Mouse (Mus musculus) intestine, embryonic 14.5 days (tissue): ENCODE results near the gene Vangl1. TPM values are rescaled to one million over a fixed set of nuclear protein-coding genes. Genes with fewer than 3 reads are reported as not detected.

Experiments
- ATAC-seq: fragments of 200-750 bp; cut with Nextera tagmentation; replicated peaks from 2 replicates; pipeline ENCODE4 v1.8.0; 2017; ENCODE audit warnings: low read depth, moderate number of reproducible peaks, moderate TSS enrichment, moderate library complexity; ENCODE audit not compliant: low FRiP score, low TSS enrichment
- DNase-seq: peaks from one replicate; pipeline ENCODE4 v3.0.0-alpha.2; 2018; ENCODE audit warnings: low spot score
- H3K27ac ChIP-seq: fragments of 300-500 bp; sonication (generic); 2 replicates; pipeline ENCODE4 v1.5.1; 2014; ENCODE audit warnings: low read depth, mild to moderate bottlenecking, control low read depth
- H3K27me3 ChIP-seq: fragments of 300-500 bp; sonication (generic); replicated peaks from 2 replicates; pipeline ENCODE4 v1.6.1; 2014; ENCODE audit warnings: low read length, control low read depth; ENCODE audit not compliant: control insufficient read depth, insufficient read depth
- H3K36me3 ChIP-seq: fragments of 300-500 bp; sonication (generic); 2 replicates; pipeline ENCODE4 v1.6.1; 2014; ENCODE audit warnings: low read length, control low read depth; ENCODE audit not compliant: control insufficient read depth, insufficient read depth
- H3K4me1 ChIP-seq: fragments of 300-500 bp; sonication (generic); replicated peaks from 2 replicates; pipeline ENCODE4 v1.6.1; 2014; ENCODE audit warnings: low read length, control low read depth, mixed read lengths; ENCODE audit not compliant: control insufficient read depth, insufficient read depth
- H3K4me2 ChIP-seq: fragments of 300-500 bp; sonication (generic); 2 replicates; pipeline ENCODE4 v1.6.1; 2014; ENCODE audit warnings: low read length
- H3K4me3 ChIP-seq: fragments of 300-500 bp; sonication (generic); 2 replicates; pipeline ENCODE4 v1.5.1; 2014; ENCODE audit warnings: low read depth, low read length, control low read depth, mixed read lengths
- H3K9ac ChIP-seq: fragments of 300-500 bp; sonication (generic); 2 replicates; pipeline ENCODE4 v1.6.1; 2014; ENCODE audit warnings: mild to moderate bottlenecking, low read length
- H3K9me3 ChIP-seq: fragments of 300-500 bp; sonication (generic); 2 replicates; pipeline ENCODE4 v1.6.1; 2016; ENCODE audit warnings: low read length, control low read depth; ENCODE audit not compliant: control insufficient read depth
- WGBS: fragments of 180-500 bp; shearing (Covaris S2); extraction: QIAGEN DNeasy Blood & Tissue Kit; methylation state at CpG from one replicate; pipeline ENCODE4 v1.1.7; 2014; 5-methylcytosine and 5-hydroxymethylcytosine counted together
- polyA plus RNA-seq: library from polyadenylated mRNA; unstranded; fragments of >200 nt; fragmentation: Nextera tagmentation; extraction: Ambion mirVana; gene quantifications from 2 replicates; pipeline ENCODE4 v1.2.1, GENCODE M21; 2014

Vangl1 gene
- polyA plus RNA-seq, 1 experiment from 2014 or later, result 23.7 TPM

DNA sequence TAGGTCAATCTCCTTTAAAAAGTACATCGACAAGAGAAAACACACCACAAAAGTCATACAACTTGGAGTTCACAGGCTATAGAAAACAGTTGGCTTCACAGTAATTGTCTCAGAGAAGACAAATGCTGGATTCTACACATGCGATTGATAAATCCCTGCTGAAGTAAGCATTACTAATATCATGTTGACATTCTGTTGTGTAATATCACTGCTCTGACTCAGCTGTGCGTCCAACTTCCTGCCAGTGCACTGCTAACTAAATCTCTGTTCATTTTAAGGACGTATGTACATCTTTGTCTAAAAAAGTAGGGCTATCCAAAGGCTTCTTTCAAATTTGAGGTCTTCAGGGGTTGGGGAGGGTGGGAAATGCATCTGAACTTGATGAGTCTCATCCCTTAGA, 17.1 kb downstream of the Vangl1 start:
- Histone ChIP-seq H3K27me3 (no peaks in the 10 kb centered on the region), H3K4me3 (no peak overlapping the region), H3K9ac (no peak overlapping the region), H3K4me2 (no peak overlapping the region), H3K4me1 (peaks cover 10% of the 10 kb centered on the region), H3K36me3 (peaks cover 30% of the 10 kb centered on the region), H3K27ac (no peak overlapping the region), H3K9me3 (no peaks in the 10 kb centered on the region)
- 82% methylated on average over 4 of the region's 4 CpGs for WGBS
- no peak for DNase-seq
- ATAC-seq, result no peak

- no peaks in the 10 kb centered on the region for H3K9me3 ChIP-seq
- H3K4me3 ChIP-seq, result no peak overlapping the region
- peaks cover 42% of the 10 kb centered on the region for H3K36me3 ChIP-seq
- no peak overlapping the region for H3K27ac ChIP-seq
- H3K4me2 ChIP-seq, result no peak overlapping the region
- ATAC-seq (no peak), DNase-seq (no peak)
- no peaks in the 10 kb centered on the region; the same call in 1 of the 2 replicates for H3K4me1 ChIP-seq
- no peak overlapping the region for H3K9ac ChIP-seq
- no peaks in the 10 kb centered on the region for H3K27me3 ChIP-seq
- WGBS, result 58% methylated on average over 5 of the region's 5 CpGs
These were observed 19.8 kb downstream of the Vangl1 start for GRCm38 (mm10) chr3:102184721-102185120.

DNA sequence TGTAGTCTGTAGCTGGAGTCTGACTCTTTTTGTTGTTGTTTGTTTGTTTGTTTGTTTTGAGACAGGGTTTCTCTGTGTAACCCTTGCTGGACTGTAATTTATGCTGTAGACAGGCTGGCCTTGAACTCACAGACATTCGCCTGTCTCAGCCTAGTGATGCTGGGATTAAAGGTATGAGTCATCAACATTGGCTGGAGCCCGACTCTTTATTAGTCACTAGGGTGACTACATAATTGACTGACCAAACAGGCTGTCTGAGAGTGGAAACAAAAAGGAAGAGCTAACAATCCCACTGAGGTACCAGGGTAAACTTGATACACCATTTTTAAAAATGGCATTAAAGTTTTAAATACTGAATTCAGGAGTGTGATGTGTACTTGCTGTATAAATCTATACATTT, 21.9 kb downstream of the Vangl1 start:
- H3K36me3 ChIP-seq, result peaks cover 41% of the 10 kb centered on the region
- no peak overlapping the region for H3K4me2 ChIP-seq
- no peak overlapping the region for H3K27ac ChIP-seq
- no peak overlapping the region for H3K4me3 ChIP-seq
- ATAC-seq (no peak), DNase-seq (no peak)
- no peak overlapping the region for H3K9ac ChIP-seq
- no peaks in the 10 kb centered on the region for H3K9me3 ChIP-seq
- H3K4me1 ChIP-seq, result no peaks in the 10 kb centered on the region; the same call in 1 of the 2 replicates
- H3K27me3 ChIP-seq, result no peaks in the 10 kb centered on the region
- WGBS, result 94% methylated on average over 2 of the region's 2 CpGs

DNA sequence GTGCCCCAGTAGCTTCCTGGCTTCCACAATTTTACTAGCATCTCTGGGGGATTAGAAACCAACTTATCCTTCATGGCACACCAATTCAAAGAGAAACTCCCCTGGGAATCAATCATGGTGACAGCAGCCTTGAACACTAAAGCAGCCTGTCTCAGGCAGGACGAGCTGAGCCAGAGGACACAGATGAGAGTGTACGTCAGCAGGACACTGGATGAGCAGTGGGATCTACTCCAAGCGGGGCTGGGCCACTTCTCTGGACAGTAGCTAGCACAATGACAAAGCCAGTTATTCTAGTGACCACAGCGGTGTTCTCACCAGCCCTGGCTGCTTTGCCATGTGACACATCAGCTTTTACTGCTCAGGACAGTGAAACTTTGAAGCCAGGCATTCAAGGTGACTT, 23.3 kb downstream of the Vangl1 start:
- Histone ChIP-seq H3K9me3 (no peaks in the 10 kb centered on the region), H3K27me3 (no peaks in the 10 kb centered on the region), H3K4me3 (no peak overlapping the region), H3K4me2 (no peak overlapping the region), H3K4me1 (peaks cover 1% of the 10 kb centered on the region; the same call in 1 of the 2 replicates), H3K36me3 (peaks cover 38% of the 10 kb centered on the region), H3K9ac (no peak overlapping the region), H3K27ac (no peak overlapping the region)
- no peak for DNase-seq
- no peak for ATAC-seq
- 90% methylated on average over 4 of the region's 4 CpGs for WGBS

GRCm38 (mm10) chr3:102180746-102181145, 23.7 kb downstream of the Vangl1 start:
- Histone ChIP-seq H3K27me3 (no peaks in the 10 kb centered on the region), H3K4me3 (no peak overlapping the region), H3K4me1 (peaks cover 3% of the 10 kb centered on the region; the same call in 1 of the 2 replicates), H3K4me2 (no peak overlapping the region), H3K9me3 (no peaks in the 10 kb centered on the region), H3K9ac (no peak overlapping the region), H3K36me3 (peaks cover 35% of the 10 kb centered on the region), H3K27ac (no peak overlapping the region)
- ATAC-seq (no peak), DNase-seq (no peak)
- WGBS, result 71% methylated on average over 7 of the region's 7 CpGs

GRCm38 (mm10) chr3:102179869-102180268, 24.6 kb downstream of the Vangl1 start:
- H3K4me1 ChIP-seq, result peaks cover 3% of the 10 kb centered on the region; the same call in 1 of the 2 replicates
- no peak overlapping the region for H3K4me2 ChIP-seq
- H3K4me3 ChIP-seq, result no peak overlapping the region
- H3K36me3 ChIP-seq, result peaks cover 30% of the 10 kb centered on the region
- 88% methylated on average over 4 of the region's 4 CpGs for WGBS
- no peak for ATAC-seq
- H3K27me3 ChIP-seq, result no peaks in the 10 kb centered on the region
- no peak overlapping the region for H3K27ac ChIP-seq
- DNase-seq, result no peak
- H3K9ac ChIP-seq, result no peak overlapping the region
- H3K9me3 ChIP-seq, result no peaks in the 10 kb centered on the region

DNA sequence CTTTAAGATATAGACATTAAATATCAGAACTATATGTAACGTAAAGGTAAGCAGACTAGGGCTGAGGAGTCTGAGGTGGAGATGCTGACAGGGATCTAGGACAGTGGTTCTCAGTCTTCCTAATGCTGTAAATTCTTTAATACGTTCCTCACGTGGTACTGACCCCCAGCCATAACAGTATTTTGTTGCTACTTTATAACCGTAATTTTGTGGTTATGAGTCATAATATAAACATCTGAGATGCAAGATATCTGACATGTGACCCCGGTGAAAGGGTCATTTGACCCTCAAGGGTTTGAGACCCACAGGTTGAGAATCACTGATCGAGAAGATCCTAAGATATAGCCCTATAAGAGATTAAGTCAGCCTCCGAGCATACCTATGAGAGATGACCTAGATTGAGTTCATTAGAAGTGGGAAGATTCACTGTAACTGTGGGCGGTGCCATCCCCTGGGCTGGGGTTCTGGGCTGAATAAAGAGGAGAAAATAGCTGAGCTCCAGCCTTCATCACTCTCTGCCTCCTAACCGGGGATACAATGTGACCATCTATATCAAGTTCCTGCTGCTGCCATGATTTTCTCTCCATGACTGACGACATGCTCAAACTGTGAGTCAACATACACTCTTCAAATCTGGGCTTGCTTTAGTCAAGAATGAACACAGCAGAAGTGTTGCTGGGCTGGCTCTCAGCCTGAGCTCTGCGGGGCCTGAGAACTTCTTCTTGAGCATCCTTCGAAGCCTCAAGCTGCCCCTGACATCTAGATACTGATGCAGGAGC, 26.5 kb downstream of the Vangl1 start:
- 94% methylated on average over 12 of the region's 12 CpGs for WGBS
- H3K27ac ChIP-seq, result no peak overlapping the region

DNA sequence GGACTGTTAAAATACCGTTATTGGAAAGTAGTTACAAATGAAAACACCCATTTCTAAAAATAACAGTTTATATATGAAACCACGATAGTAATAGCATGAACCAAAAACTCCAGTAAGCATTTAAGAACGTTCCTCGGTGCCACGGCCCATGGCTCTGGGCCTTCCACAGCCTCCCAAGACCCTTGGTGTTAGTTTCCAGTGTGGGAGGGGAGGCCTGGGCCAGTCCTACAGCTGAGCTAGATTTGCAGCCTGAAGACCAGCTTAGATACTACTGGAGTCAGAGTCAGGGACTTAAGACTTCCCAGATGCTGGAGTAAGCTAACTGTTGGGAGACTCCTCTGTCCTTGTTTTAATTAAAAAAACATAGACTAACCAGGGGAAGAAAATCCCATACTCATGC, 28.4 kb downstream of the Vangl1 start:
- WGBS, result 64% methylated on average over 5 of the region's 5 CpGs
- H3K4me2 ChIP-seq, result no peak overlapping the region
- DNase-seq, result no peak

More for the DNA sequence above, 26.5 kb downstream of the Vangl1 start:
- Histone ChIP-seq H3K27me3 (no peaks in the 10 kb centered on the region), H3K4me1 (peaks cover 3% of the 10 kb centered on the region; the same call in 1 of the 2 replicates), H3K4me2 (no peak overlapping the region), H3K36me3 (peaks cover 20% of the 10 kb centered on the region), H3K9me3 (no peaks in the 10 kb centered on the region), H3K9ac (no peak overlapping the region), H3K4me3 (no peak overlapping the region)
- DNase-seq (no peak), ATAC-seq (no peak)

GRCm38 (mm10) chr3:102175701-102176100, 28.8 kb downstream of the Vangl1 start:
- DNase-seq (no peak), ATAC-seq (no peak)
- H3K4me3 ChIP-seq, result no peak overlapping the region
- H3K36me3 ChIP-seq, result 0 out of 2 replicates have a peak, but pooled peaks cover 3% of the 10 kb centered on the region
- 86% methylated on average over 18 of the region's 18 CpGs for WGBS
- H3K27ac ChIP-seq, result no peak overlapping the region
- H3K9me3 ChIP-seq, result no peaks in the 10 kb centered on the region
- peaks cover 9% of the 10 kb centered on the region; the same call in 1 of the 2 replicates for H3K4me1 ChIP-seq
- H3K27me3 ChIP-seq, result no peaks in the 10 kb centered on the region
- H3K9ac ChIP-seq, result no peak overlapping the region
- no peak overlapping the region for H3K4me2 ChIP-seq

More for the DNA sequence above, 28.4 kb downstream of the Vangl1 start:
- H3K27me3 ChIP-seq, result no peaks in the 10 kb centered on the region
- H3K4me1 ChIP-seq, result peaks cover 7% of the 10 kb centered on the region; the same call in 1 of the 2 replicates
- H3K4me3 ChIP-seq, result no peak overlapping the region
- H3K27ac ChIP-seq, result no peak overlapping the region
- no peak overlapping the region for H3K9ac ChIP-seq
- 0 out of 2 replicates have a peak, but pooled peaks cover 3% of the 10 kb centered on the region for H3K36me3 ChIP-seq
- H3K9me3 ChIP-seq, result no peaks in the 10 kb centered on the region
- ATAC-seq, result no peak
